Mouse (Mus musculus) kidney, embryonic 16.5 days (tissue): ENCODE data around the gene Pdlim1. TPM values are rescaled to one million over a fixed set of nuclear protein-coding genes. Genes with fewer than 3 reads are reported as not detected.

ENCODE experiments used
- ATAC-seq: fragments of 200-750 bp; cut with Nextera tagmentation; 2 replicates; pipeline ENCODE4 v1.8.0; 2017; ENCODE audit warnings: moderate TSS enrichment; ENCODE audit not compliant: low FRiP score, low TSS enrichment
- H3K27ac ChIP-seq: fragments of 300-500 bp; sonication (generic); 2 replicates; pipeline ENCODE4 v1.5.1; 2014; ENCODE audit warnings: low read length
- H3K27me3 ChIP-seq: fragments of 300-500 bp; sonication (generic); 2 replicates; pipeline ENCODE4 v1.6.1; 2014; ENCODE audit warnings: low read length, control low read depth, mixed read lengths; ENCODE audit not compliant: insufficient read depth
- H3K36me3 ChIP-seq: fragments of 300-500 bp; sonication (generic); 2 replicates; pipeline ENCODE4 v1.6.1; 2014; ENCODE audit warnings: low read length, control low read depth, mixed read lengths; ENCODE audit not compliant: insufficient read depth
- H3K4me1 ChIP-seq: fragments of 300-500 bp; sonication (generic); 2 replicates; pipeline ENCODE4 v1.6.1; 2014; ENCODE audit warnings: low read length, control low read depth, mixed read lengths; ENCODE audit not compliant: insufficient read depth
- H3K4me2 ChIP-seq: fragments of 300-500 bp; sonication (generic); replicated peaks from 2 replicates; pipeline ENCODE4 v1.6.1; 2014; ENCODE audit warnings: low read depth, low read length
- H3K4me3 ChIP-seq: fragments of 300-500 bp; sonication (generic); 2 replicates; pipeline ENCODE4 v1.5.1; 2014; ENCODE audit warnings: mild to moderate bottlenecking, low read length
- H3K9ac ChIP-seq: fragments of 300-500 bp; sonication (generic); replicated peaks from 2 replicates; pipeline ENCODE4 v1.6.1; 2014; ENCODE audit warnings: low read length
- H3K9me3 ChIP-seq: fragments of 300-500 bp; sonication (generic); 2 replicates; pipeline ENCODE4 v1.6.1; 2016; ENCODE audit warnings: low read length, control low read depth
- WGBS: fragments of 180-500 bp; shearing (Covaris S2); extraction: QIAGEN DNeasy Blood & Tissue Kit; methylation state at CpG from one replicate; pipeline ENCODE4 v1.1.7; 2014; 5-methylcytosine and 5-hydroxymethylcytosine counted together
- polyA plus RNA-seq: library from polyadenylated mRNA; unstranded; fragments of >200 nt; fragmentation: Nextera tagmentation; extraction: Ambion mirVana; gene quantifications from 2 replicates; pipeline ENCODE4 v1.2.1, GENCODE M21; 2015

Gene Pdlim1
- 37.9 and 39.5 TPM in 2 replicates for polyA plus RNA-seq

DNA sequence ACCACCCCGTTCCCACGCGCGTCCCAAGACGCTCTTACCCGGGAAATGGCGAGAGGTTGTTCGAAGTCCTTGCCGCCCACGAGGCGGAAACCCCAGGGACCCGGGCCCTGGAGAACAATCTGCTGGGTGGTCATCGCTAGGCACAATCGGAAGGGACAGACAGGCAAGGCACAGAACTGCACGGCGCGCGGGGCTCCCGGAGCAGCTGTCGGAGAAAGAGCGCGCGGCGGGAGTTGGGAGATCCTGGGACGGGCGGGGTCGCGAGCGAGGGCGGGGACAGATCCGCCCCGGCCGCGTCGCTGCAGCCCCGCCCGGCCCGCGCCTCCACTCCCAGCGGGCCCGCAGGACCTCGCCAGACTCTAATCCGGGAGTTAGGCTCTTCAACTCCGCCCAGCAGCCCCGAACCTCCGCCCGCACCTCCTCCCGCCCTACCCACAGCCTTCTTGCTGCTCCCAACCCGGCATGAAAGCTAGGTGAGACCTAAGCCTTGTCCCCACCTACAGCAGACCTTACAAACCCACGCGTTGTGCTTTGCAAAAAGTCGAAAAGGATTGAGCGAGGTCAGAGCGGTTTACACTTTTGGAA lies at the start of gene Pdlim1:
TSS of gene Pdlim1 (minus strand) at position 535 of the 585 bp plus-strand sequence.
- Histone ChIP-seq H3K9me3 (peaks cover 2% of the 10 kb centered on the region), H3K27me3 (peaks cover 21% of the 10 kb centered on the region; the same call in 1 of the 2 replicates), H3K4me2 (peak within 1 kb of the TSS; percentile 97), H3K27ac (no peak within 1 kb of the TSS), H3K4me3 (peak within 1 kb of the TSS; percentile 69), H3K36me3 (no peaks in the 10 kb centered on the region), H3K9ac (peak within 1 kb of the TSS; percentile 74), H3K4me1 (peaks cover 7% of the 10 kb centered on the region)
- WGBS: under 1% methylated on average over 43 of the region's 54 CpGs
- ATAC-seq: peak; percentile 95

DNA sequence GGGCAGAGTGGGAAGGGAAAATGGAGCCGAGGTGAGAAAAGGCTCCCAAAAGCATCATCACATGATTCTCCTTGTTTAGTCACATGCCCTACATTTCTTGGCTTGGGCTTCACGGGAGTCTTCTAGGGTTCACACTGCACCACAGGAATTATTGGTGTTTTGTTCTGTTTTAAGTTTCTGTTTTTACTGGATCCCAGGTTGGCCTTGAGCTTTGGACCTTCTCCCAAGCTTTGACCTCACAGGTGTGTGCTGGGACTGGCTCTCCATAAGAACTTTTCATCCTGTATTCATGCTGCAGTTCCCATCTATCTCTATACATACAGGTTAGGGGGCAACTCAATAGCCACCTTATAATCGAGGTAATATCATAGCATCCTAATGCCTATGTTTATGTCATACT lies 47.6 kb upstream of the Pdlim1 start:
- Histone ChIP-seq H3K4me1 (no peaks in the 10 kb centered on the region), H3K27ac (no peak overlapping the region), H3K4me2 (no peak overlapping the region), H3K4me3 (no peak overlapping the region), H3K9me3 (no peaks in the 10 kb centered on the region), H3K36me3 (peaks cover 6% of the 10 kb centered on the region; the same call in 1 of the 2 replicates), H3K9ac (no peak overlapping the region), H3K27me3 (no peaks in the 10 kb centered on the region)
- ATAC-seq: no peak
- WGBS: 75% methylated on average over 3 of the region's 3 CpGs

DNA sequence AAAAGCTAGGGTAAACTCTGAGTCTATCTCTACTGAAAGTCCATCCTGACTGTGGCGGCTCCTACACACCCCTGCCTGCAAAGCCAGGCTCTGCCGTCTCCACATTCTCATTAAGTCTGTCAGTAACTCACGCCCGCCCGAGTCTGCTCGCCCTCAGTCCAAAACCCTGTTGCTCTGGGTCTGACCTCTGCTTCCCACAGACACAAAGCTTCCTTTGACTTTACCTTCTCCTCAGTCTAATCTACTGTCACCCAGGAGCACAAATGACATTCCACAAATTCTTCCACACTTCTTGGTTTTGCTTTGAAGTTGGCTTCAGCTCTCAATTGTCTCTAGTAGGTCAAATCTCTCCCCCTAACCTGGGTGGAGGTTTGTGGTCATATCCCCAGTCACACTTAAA lies 46.9 kb upstream of the Pdlim1 start:
- 15% methylated on average over 6 of the region's 6 CpGs for WGBS
- Histone ChIP-seq H3K27ac (no peak overlapping the region), H3K9me3 (no peaks in the 10 kb centered on the region), H3K4me1 (no peaks in the 10 kb centered on the region), H3K27me3 (no peaks in the 10 kb centered on the region), H3K4me3 (no peak overlapping the region), H3K36me3 (peaks cover 6% of the 10 kb centered on the region; the same call in 1 of the 2 replicates), H3K4me2 (no peak overlapping the region), H3K9ac (no peak overlapping the region)
- ATAC-seq: no peak

DNA sequence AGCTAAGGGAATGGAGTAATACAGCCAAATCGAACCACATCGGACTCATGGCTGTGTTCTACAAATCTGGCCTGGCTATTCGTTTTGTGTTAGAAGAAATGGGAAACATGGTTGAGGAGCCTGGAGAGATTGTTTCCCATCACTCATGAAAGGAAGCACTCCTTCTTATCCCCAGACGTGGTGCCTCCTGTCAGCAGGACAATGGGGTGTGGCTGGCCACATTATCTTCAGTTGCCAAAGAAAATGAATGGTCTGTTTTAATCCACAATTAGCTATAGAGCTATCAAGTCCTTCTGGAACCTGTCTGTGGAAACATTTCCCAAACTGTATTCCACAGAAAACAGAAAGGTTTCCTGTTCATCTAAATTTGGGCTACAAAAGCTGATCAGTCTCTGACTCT lies 45.4 kb upstream of the Pdlim1 start:
- Histone ChIP-seq H3K4me2 (no peak overlapping the region), H3K4me3 (no peak overlapping the region), H3K27me3 (no peaks in the 10 kb centered on the region), H3K4me1 (no peaks in the 10 kb centered on the region), H3K9me3 (no peaks in the 10 kb centered on the region), H3K27ac (no peak overlapping the region), H3K9ac (no peak overlapping the region), H3K36me3 (peaks cover 6% of the 10 kb centered on the region; the same call in 1 of the 2 replicates)
- ATAC-seq: no peak
- WGBS: 81% methylated on average over 4 of the region's 4 CpGs

DNA sequence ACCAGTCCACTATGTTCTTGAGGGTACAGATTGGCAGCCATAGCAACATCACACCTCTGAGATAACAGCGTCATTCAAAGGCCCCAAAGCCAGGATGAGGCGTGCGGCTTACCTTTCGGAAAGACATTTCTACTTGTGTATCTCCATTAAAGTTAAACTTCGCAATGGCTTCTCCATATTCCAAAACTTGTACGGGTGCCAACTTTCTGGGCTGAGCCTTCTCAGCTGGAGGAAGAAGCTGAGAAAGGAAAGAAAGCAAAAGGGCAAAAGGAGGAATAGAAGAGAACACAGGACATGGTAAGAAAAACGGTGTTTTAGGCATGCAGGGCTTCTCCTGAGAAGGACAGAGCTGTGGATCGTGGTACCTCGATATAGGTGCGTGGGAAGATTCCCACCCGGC lies 42.6 kb upstream of the Pdlim1 start:
- Histone ChIP-seq H3K9ac (no peak overlapping the region), H3K4me2 (no peak overlapping the region), H3K27me3 (no peaks in the 10 kb centered on the region), H3K9me3 (no peaks in the 10 kb centered on the region), H3K27ac (no peak overlapping the region), H3K4me3 (no peak overlapping the region), H3K4me1 (no peaks in the 10 kb centered on the region), H3K36me3 (peaks cover 8% of the 10 kb centered on the region; the same call in 1 of the 2 replicates)
- WGBS: 84% methylated on average over 11 of the region's 11 CpGs
- ATAC-seq: no peak

DNA sequence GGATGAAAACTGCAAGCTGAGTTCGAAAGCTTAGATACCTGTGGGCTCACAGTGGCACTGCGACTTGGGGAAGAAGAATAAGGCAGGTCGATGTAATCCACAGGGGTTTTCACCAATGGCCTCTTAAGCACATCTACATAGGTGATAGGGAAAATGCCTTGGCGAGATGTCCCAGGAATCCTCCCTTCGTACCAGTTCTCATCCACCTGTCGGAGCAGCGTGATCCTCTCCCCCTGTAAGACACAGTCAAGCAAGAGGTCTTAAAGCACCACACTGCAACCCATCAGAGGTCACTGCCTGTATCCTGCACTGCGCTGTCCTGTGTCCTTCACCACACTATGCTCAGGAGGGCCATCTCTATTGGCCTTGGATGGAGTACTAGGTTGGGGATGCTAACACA lies 40.0 kb upstream of the Pdlim1 start:
- 94% methylated on average over 8 of the region's 8 CpGs for WGBS
- no peak overlapping the region for H3K4me2 ChIP-seq
- H3K27ac ChIP-seq: no peak overlapping the region
- no peak overlapping the region for H3K9ac ChIP-seq
- ATAC-seq: no peak
- no peaks in the 10 kb centered on the region for H3K27me3 ChIP-seq
- H3K9me3 ChIP-seq: no peaks in the 10 kb centered on the region
- H3K4me3 ChIP-seq: no peak overlapping the region
- no peaks in the 10 kb centered on the region for H3K4me1 ChIP-seq
- H3K36me3 ChIP-seq: peaks cover 10% of the 10 kb centered on the region; the same call in 1 of the 2 replicates

DNA sequence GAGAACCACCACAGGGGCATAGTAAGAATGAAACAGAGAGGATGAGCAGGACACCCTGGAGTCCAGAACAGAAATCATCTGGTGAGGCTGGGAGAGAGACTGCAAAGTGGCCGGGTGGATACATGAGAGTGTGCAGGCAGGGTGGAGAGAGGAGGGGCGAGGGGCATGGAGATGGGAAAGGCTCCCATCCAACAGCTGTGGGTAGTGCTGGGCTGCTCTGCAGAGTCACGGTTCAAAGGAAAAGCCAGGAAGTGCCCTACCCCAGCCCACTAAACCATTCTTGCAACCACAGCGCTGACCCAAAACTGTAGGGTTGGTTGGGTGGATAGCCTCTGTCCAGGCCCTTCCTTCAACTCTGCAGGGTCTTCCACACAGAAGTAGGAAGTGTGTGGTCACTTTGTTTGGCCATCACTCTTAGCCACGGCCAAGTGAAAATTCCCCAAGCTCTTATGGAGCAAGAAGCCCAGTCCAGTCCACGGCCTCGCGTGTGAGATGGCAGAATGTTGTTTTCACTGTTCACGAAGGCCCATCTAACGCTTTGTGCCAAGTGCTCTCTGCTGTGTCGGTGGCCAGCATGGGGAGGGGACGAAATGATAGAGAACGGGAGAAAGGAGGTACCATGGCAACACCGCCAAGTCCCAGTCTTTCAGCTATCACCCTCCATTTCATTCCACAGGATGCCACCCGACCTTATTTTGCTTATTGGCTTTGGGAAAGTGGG lies 38.9 kb upstream of the Pdlim1 start:
- 75% methylated on average over 15 of the region's 15 CpGs for WGBS
- H3K36me3 ChIP-seq: peaks cover 10% of the 10 kb centered on the region; the same call in 1 of the 2 replicates
- no peaks in the 10 kb centered on the region for H3K27me3 ChIP-seq
- 0 out of 2 replicates have a peak, but pooled peaks have one; percentile 64 for ATAC-seq
- no peaks in the 10 kb centered on the region for H3K9me3 ChIP-seq
- H3K4me3 ChIP-seq: no peak overlapping the region
- H3K9ac ChIP-seq: no peak overlapping the region
- no peak overlapping the region for H3K27ac ChIP-seq
- no peaks in the 10 kb centered on the region for H3K4me1 ChIP-seq
- no peak overlapping the region for H3K4me2 ChIP-seq

DNA sequence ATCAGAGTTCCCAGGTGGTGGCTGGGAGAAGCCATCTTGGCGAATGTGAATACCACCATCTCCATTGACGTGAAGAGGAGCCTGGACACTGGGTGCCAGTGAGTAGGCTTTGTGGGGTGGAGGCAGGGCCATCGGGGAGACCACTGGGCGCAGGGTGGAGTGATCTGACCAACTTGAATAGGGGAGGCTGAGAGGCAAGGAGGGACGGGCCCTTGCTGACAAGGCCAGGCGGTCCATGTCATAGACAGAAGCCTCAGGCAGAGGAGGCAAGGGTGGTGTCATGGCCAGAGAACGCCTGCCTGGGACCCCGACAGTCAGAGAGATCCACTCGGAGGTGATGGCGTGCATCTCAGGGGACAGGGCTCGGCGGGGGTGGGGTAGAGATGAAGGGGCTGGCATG lies 38.3 kb upstream of the Pdlim1 start:
- ATAC-seq: no peak
- no peaks in the 10 kb centered on the region for H3K4me1 ChIP-seq
- H3K27me3 ChIP-seq: no peaks in the 10 kb centered on the region
- no peak overlapping the region for H3K4me3 ChIP-seq
- H3K36me3 ChIP-seq: peaks cover 10% of the 10 kb centered on the region; the same call in 1 of the 2 replicates
- H3K9me3 ChIP-seq: no peaks in the 10 kb centered on the region
- no peak overlapping the region for H3K27ac ChIP-seq
- H3K4me2 ChIP-seq: no peak overlapping the region
- WGBS: 87% methylated on average over 12 of the region's 12 CpGs
- no peak overlapping the region for H3K9ac ChIP-seq

DNA sequence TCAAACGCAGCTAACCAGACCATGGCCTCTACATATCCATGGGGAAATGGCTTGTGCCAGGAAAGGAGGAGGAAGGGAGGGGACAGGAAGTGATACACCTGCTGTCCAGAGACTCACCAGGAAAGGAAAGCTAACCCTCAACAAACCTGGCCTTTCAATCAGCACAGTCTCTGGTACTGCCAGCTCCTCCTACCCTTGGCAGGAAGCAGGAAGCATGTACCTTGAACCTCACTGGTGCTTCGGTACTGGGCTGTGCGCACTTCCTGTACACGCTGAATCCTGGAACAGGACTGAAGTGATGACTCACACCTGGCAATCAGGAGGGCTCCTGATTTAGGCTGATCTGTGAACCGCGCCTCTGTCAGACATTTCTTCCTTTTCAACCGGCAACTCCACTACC lies 35.9 kb upstream of the Pdlim1 start:
- Histone ChIP-seq H3K27ac (no peak overlapping the region), H3K4me1 (no peaks in the 10 kb centered on the region), H3K4me3 (no peak overlapping the region), H3K27me3 (no peaks in the 10 kb centered on the region), H3K9ac (no peak overlapping the region), H3K9me3 (no peaks in the 10 kb centered on the region), H3K4me2 (no peak overlapping the region), H3K36me3 (peaks cover 10% of the 10 kb centered on the region; the same call in 1 of the 2 replicates)
- no peak for ATAC-seq
- 67% methylated on average over 7 of the region's 7 CpGs for WGBS

DNA sequence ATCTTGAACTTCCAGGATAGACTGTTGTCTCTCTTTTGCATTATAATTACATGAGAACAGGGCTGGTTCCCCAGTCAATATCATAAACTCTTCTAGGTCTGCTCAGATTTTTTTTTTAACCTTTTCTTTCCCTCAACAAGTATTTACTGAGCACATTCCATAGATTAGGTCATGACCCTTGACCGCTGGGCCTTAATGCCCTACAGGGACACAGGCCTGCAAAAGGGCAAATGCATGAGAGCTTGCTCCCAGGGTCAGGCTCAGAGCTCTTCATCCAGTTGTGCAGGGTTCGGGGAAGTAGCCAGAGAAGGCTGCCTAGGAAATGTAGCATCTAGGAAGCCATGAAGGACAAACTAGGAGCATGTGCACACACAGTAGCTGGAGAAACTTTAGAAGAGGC lies 35.0 kb upstream of the Pdlim1 start:
- no peak for ATAC-seq

More for the DNA sequence above, 35.0 kb upstream of the Pdlim1 start:
- 77% methylated on average over 2 of the region's 2 CpGs for WGBS
- no peak overlapping the region for H3K4me2 ChIP-seq
- H3K9ac ChIP-seq: no peak overlapping the region
- H3K4me3 ChIP-seq: no peak overlapping the region
- no peak overlapping the region for H3K27ac ChIP-seq
- no peaks in the 10 kb centered on the region for H3K4me1 ChIP-seq
- no peaks in the 10 kb centered on the region for H3K27me3 ChIP-seq
- H3K9me3 ChIP-seq: no peaks in the 10 kb centered on the region
- H3K36me3 ChIP-seq: peaks cover 9% of the 10 kb centered on the region; the same call in 1 of the 2 replicates
